Mouse (Mus musculus) thymus, adult 2 months (tissue): ENCODE measurements at regions not wholly inside any gene's neighbourhood (a gene's known extent, or its start where the extent isn't known, plus 50 kb on each side); places are given as distances from the start of the nearest gene placed in this dataset.

Experiments used
- CTCF ChIP-seq: fragments of 200-500 bp; IDR thresholded peaks from 2 replicates; pipeline ENCODE4 v1.5.1; 2012; ENCODE audit warnings: mild to moderate bottlenecking, control low read depth, low read length, moderate library complexity, borderline replicate concordance; ENCODE audit not compliant: control insufficient read depth, poor library complexity, insufficient read depth; ENCODE audit errors: extremely low read depth
- POLR2A ChIP-seq: fragments of 200-500 bp; IDR thresholded peaks from 2 replicates; pipeline ENCODE4 v1.6.1; 2012; ENCODE audit warnings: mild to moderate bottlenecking, low read length, control low read depth, moderate library complexity; ENCODE audit not compliant: control insufficient read depth, poor library complexity, insufficient read depth; ENCODE audit errors: extremely low read depth

- TF ChIP-seq CTCF, result no peak
- TF ChIP-seq POLR2A, result no peak
Observed at GRCm38 (mm10) chr8:126720473-126721145, 126.8 kb upstream of the Irf2bp2 start.
